Mouse (Mus musculus): ENCODE measurements around the gene Kctd19.

Kctd19 gene

GRCm38 (mm10) chr8:105422006-105422405 lies 8.7 kb upstream of the Kctd19 start:
- no peak for DNase-seq (ENCODE audit: low read depth, low spot score)

GRCm38 (mm10) chr8:105419800-105420199 lies 6.5 kb upstream of the Kctd19 start:
- no peak for DNase-seq (ENCODE audit: low read depth, low spot score)

GRCm38 (mm10) chr8:105418992-105419391 lies 5.7 kb upstream of the Kctd19 start:
- no peak for DNase-seq (ENCODE audit: low read depth, low spot score)

GRCm38 (mm10) chr8:105409947-105410346 lies 3.4 kb downstream of the Kctd19 start:
- DNase-seq (ENCODE audit: low read depth, low spot score), result no peak

GRCm38 (mm10) chr8:105408331-105408730 lies 5.0 kb downstream of the Kctd19 start:
- DNase-seq (ENCODE audit: low read depth, low spot score), result no peak

- no peak for DNase-seq (ENCODE audit: low read depth, low spot score)
Observed at GRCm38 (mm10) chr8:105406416-105406815, 6.9 kb downstream of the Kctd19 start.

GRCm38 (mm10) chr8:105404496-105404895 lies 8.8 kb downstream of the Kctd19 start:
- DNase-seq (ENCODE audit: low read depth, low spot score), result no peak

- DNase-seq (ENCODE audit: low read depth, low spot score), result no peak
Observed at GRCm38 (mm10) chr8:105403467-105403866, 9.8 kb downstream of the Kctd19 start.

GRCm38 (mm10) chr8:105400016-105400415 lies 13.3 kb downstream of the Kctd19 start:
- DNase-seq (ENCODE audit: low read depth, low spot score), result no peak

- no peak for DNase-seq (ENCODE audit: low read depth, low spot score)
Observed at GRCm38 (mm10) chr8:105397747-105398146, 15.6 kb downstream of the Kctd19 start.

GRCm38 (mm10) chr8:105393915-105394314 lies 19.4 kb downstream of the Kctd19 start:
- DNase-seq (ENCODE audit: low read depth, low spot score), result no peak

GRCm38 (mm10) chr8:105393089-105393787 lies 20.1 kb downstream of the Kctd19 start:
- no peak for DNase-seq (ENCODE audit: low read depth, low spot score)

- no peak for DNase-seq (ENCODE audit: low read depth, low spot score)
Observed at GRCm38 (mm10) chr8:105389096-105389495, 24.2 kb downstream of the Kctd19 start.

GRCm38 (mm10) chr8:105387151-105387550 lies 26.2 kb downstream of the Kctd19 start:
- DNase-seq (ENCODE audit: low read depth, low spot score), result no peak

GRCm38 (mm10) chr8:105384070-105384469 lies 29.2 kb downstream of the Kctd19 start:
- no peak for DNase-seq (ENCODE audit: low read depth, low spot score)

GRCm38 (mm10) chr8:105380308-105380707 lies 33.0 kb downstream of the Kctd19 start:
- DNase-seq (ENCODE audit: low read depth, low spot score), result no peak

GRCm38 (mm10) chr8:105378673-105379072 lies 34.6 kb downstream of the Kctd19 start:
- DNase-seq (ENCODE audit: low read depth, low spot score), result no peak

- DNase-seq (ENCODE audit: low read depth, low spot score), result peak; percentile 92
Observed at GRCm38 (mm10) chr8:105374513-105374966, 38.8 kb downstream of the Kctd19 start.

GRCm38 (mm10) chr8:105373032-105373431 lies 40.3 kb downstream of the Kctd19 start, which contains the start of gene Plekhg4:
Plekhg4 (plus strand) TSS chr8:105373274.
- no peak for DNase-seq (ENCODE audit: low read depth, low spot score)

- no peak for DNase-seq (ENCODE audit: low read depth, low spot score)
Observed at GRCm38 (mm10) chr8:105372473-105372872, 40.8 kb downstream of the Kctd19 start.

- no peak for DNase-seq (ENCODE audit: low read depth, low spot score)
Observed at GRCm38 (mm10) chr8:105367107-105367506, 46.2 kb downstream of the Kctd19 start.

- no peak for DNase-seq (ENCODE audit: low read depth, low spot score)
Observed at GRCm38 (mm10) chr8:105361751-105362702, 51.3 kb downstream of the Kctd19 start.
